Mouse (Mus musculus): ENCODE results near the gene Abcb4.
"Not testable (repeated sequence)": the region's sequence is repeated elsewhere in the genome, so short reads cannot be mapped to it uniquely, and the experiment has no call there.

Gene Abcb4

GRCm38 (mm10) chr5:8911567-8912198 lies 18.2 kb downstream of the Abcb4 start:
- no peak for DNase-seq

- no peak for DNase-seq
Observed at GRCm38 (mm10) chr5:8916400-8916799, 22.9 kb downstream of the Abcb4 start.

- DNase-seq: no peak
Observed at GRCm38 (mm10) chr5:8917069-8917468, 23.6 kb downstream of the Abcb4 start.

GRCm38 (mm10) chr5:8928440-8928839 lies 34.9 kb downstream of the Abcb4 start:
- DNase-seq: no peak

GRCm38 (mm10) chr5:8937965-8938364 lies 44.4 kb downstream of the Abcb4 start:
- no peak for DNase-seq

- DNase-seq: not testable (repeated sequence)
Observed at GRCm38 (mm10) chr5:8941266-8941665, 47.7 kb downstream of the Abcb4 start.

- no peak for DNase-seq
Observed at GRCm38 (mm10) chr5:8943836-8944235, 50.3 kb downstream of the Abcb4 start.

GRCm38 (mm10) chr5:8947423-8948110 lies 54.0 kb downstream of the Abcb4 start:
- DNase-seq: no peak

GRCm38 (mm10) chr5:8953660-8954059 lies 60.1 kb downstream of the Abcb4 start:
- no peak for DNase-seq

GRCm38 (mm10) chr5:8955544-8955943 lies 62.0 kb downstream of the Abcb4 start:
- DNase-seq: no peak

- no peak for DNase-seq
Observed at GRCm38 (mm10) chr5:8960534-8960933, 67.0 kb downstream of the Abcb4 start.

- no peak for DNase-seq
Observed at GRCm38 (mm10) chr5:8964487-8964886, 71.0 kb downstream of the Abcb4 start.

GRCm38 (mm10) chr5:8970694-8971093 lies 77.2 kb downstream of the Abcb4 start:
- no peak for DNase-seq

GRCm38 (mm10) chr5:8972355-8972754 lies 78.8 kb downstream of the Abcb4 start:
- no peak for DNase-seq

GRCm38 (mm10) chr5:8974721-8975120 lies 81.2 kb downstream of the Abcb4 start:
- no peak for DNase-seq

GRCm38 (mm10) chr5:8985470-8985869 lies 92.0 kb downstream of the Abcb4 start:
- DNase-seq: no peak

- no peak for DNase-seq
Observed at GRCm38 (mm10) chr5:8987925-8988324, 94.4 kb downstream of the Abcb4 start.

- DNase-seq: no peak
Observed at GRCm38 (mm10) chr5:8990526-8990925, 97.0 kb downstream of the Abcb4 start.

- DNase-seq: no peak
Observed at GRCm38 (mm10) chr5:8991626-8992025, 98.1 kb downstream of the Abcb4 start.

- DNase-seq: no peak
Observed at GRCm38 (mm10) chr5:8995966-8996685, 102.6 kb downstream of the Abcb4 start.

GRCm38 (mm10) chr5:8996686-8997512 lies 103.4 kb downstream of the Abcb4 start, which contains the start of gene Crot:
Gene Crot (minus strand): TSS chr5:8997324.
- peak; percentile 92 to 93 for DNase-seq

- DNase-seq: peak in 1 of 2 experiments; percentile 57
Observed at GRCm38 (mm10) chr5:8997513-8997895, 104.0 kb downstream of the Abcb4 start.

GRCm38 (mm10) chr5:8999108-8999507 lies 105.6 kb downstream of the Abcb4 start:
- DNase-seq: no peak

All from cerebellum, adult 18-20 months (tissue).